Mouse (Mus musculus): ENCODE results near the gene Suz12. TPM values are rescaled to one million over a fixed set of nuclear protein-coding genes. Genes with fewer than 3 reads are reported as not detected.

The Suz12 gene
- total and polyA plus RNA-seq, 3 experiments: 33.2 to 191 (median 43.9) TPM

DNA sequence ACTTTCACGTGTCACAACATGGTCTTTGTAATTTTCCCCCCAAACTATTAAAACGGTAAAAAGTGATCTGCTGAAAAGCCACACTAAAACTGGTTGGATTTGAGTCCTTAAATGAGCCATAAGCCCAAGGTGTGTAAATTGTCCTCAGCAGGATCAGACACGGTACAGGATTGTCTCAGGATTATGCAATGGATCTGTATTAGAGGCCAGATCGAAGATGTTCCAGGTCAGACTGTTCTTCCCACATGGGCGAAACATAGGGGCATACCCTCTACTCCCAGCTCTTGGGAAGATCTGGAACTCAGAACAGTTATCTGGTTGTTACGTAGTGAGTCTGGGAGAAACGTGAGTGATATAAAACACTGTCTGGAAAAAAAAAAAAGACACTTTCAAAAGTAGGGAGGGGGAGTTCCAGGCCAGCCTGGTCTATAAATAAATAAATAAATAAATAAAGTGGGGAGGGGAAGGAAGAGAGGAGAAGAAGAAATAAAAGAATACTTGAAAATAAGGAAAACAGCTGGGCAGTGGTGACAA lies 88.9 kb downstream of the Suz12 start:
- peaks cover 32% of the 10 kb centered on the region in 2 experiments for H3K4me1 ChIP-seq (ENCODE audit: control insufficient read depth in 1 of 2, insufficient read depth in 2 of 2, low read length in 2 of 2)
- no peaks in the 10 kb centered on the region for H3K27me3 ChIP-seq (ENCODE audit: control insufficient read depth in 1 of 2, insufficient read depth in 2 of 2, low read length in 2 of 2)
- peak overlapping the region; percentile 69 for H3K9ac ChIP-seq (ENCODE audit: control insufficient read depth, low read depth, low read length, poor library complexity, severe bottlenecking)
- DNase-seq (ENCODE audit: low read depth, low spot score): no peak
- peak overlapping the region; percentile 97 for H3K27ac ChIP-seq (ENCODE audit: control insufficient read depth, low read depth, low read length)
- peak overlapping the region; percentile 39 to 42 for H3K4me3 ChIP-seq (ENCODE audit: control insufficient read depth in 1 of 2, insufficient read depth in 1 of 2, low read depth in 2 of 2, low read length in 2 of 2)
- no peaks in the 10 kb centered on the region for H3K9me3 ChIP-seq (replicated peaks; ENCODE audit: insufficient read depth, low read length)
- peaks cover 0 to 51% of the 10 kb centered on the region in 2 experiments; a peak in 3 of 4 replicates for H3K36me3 ChIP-seq (ENCODE audit: control insufficient read depth in 1 of 2, insufficient read depth in 2 of 2, low read length in 2 of 2)
- peaks cover 27% of the 10 kb centered on the region for H3K79me2 ChIP-seq (ENCODE audit: control insufficient read depth, insufficient read depth, low read length, poor library complexity)
- TF ChIP-seq MAX (IDR thresholded peaks at IDR 0.05; ENCODE audit: low read length) (peak; percentile 39; the same call in 1 of the 2 replicates), E2F4 (IDR thresholded peaks at IDR 0.05; ENCODE audit: borderline replicate concordance, low read depth, low read length) (no peak), BHLHE40 (IDR thresholded peaks at IDR 0.05; ENCODE audit: borderline replicate concordance, low read depth, low read length) (peak; percentile 73; the same call in 1 of the 2 replicates), NRF1 (IDR thresholded peaks at IDR 0.05; ENCODE audit: insufficient read depth, low read depth, low read length, poor library complexity, severe bottlenecking) (no peak), MYC (IDR thresholded peaks at IDR 0.05; ENCODE audit: low read depth, low read length) (peak; percentile 5), MXI1 (IDR thresholded peaks at IDR 0.05; ENCODE audit: low read depth, low read length) (no peak), KAT2A (conservative IDR thresholded peaks at IDR 0.05; ENCODE audit: low read depth, low read length) (no peak), ZNF384 (IDR thresholded peaks at IDR 0.05; ENCODE audit: low read depth, low read length) (peak; percentile 70)

Other genes with a start within 250 kb of the Suz12 start
- gene Utp6, start 30.7 kb upstream of the Suz12 start, total RNA-seq (2012; rRNA removed): 93.8 and 97.9 TPM in 2 replicates
- 10 to 100 TPM in 1 of 2 experiments, not detected in 1; 88.6 TPM for gene Utp6, start 30.7 kb upstream of the Suz12 start, polyA plus RNA-seq (2012; ENCODE audit: insufficient read depth in 1 of 2, insufficient read length in 2 of 2, low read depth in 1 of 2, low replicate concordance in 2 of 2, missing spikeins in 1 of 2)
- 104 and 107 TPM in 2 replicates for gene Crlf3, start 87.9 kb downstream of the Suz12 start, total RNA-seq (2012; rRNA removed)
- 10 to 100 TPM in 1 of 2 experiments, not detected in 1; 71.7 TPM for gene Crlf3, start 87.9 kb downstream of the Suz12 start, polyA plus RNA-seq (2012; ENCODE audit: insufficient read depth in 1 of 2, insufficient read length in 2 of 2, low read depth in 1 of 2, low replicate concordance in 2 of 2, missing spikeins in 1 of 2)
- gene Atad5, start 96.3 kb downstream of the Suz12 start, total RNA-seq (2012; rRNA removed): 22.1 and 22.6 TPM in 2 replicates
- gene Atad5, start 96.3 kb downstream of the Suz12 start, polyA plus RNA-seq (2012; ENCODE audit: insufficient read depth in 1 of 2, insufficient read length in 2 of 2, low read depth in 1 of 2, low replicate concordance in 2 of 2, missing spikeins in 1 of 2): 10 to 100 TPM; 17.1 to 66.9 TPM
- 30.0 and 33.9 TPM in 2 replicates for gene Tefm, start 149.1 kb downstream of the Suz12 start, total RNA-seq (2012; rRNA removed)
- 10 to 100 TPM in 1 of 2 experiments, not detected in 1; 23.6 TPM for gene Tefm, start 149.1 kb downstream of the Suz12 start, polyA plus RNA-seq (2012; ENCODE audit: insufficient read depth in 1 of 2, insufficient read length in 2 of 2, low read depth in 1 of 2, low replicate concordance in 2 of 2, missing spikeins in 1 of 2)
- gene Adap2, start 161.0 kb downstream of the Suz12 start, total RNA-seq (2012; rRNA removed): not detected in 2 replicates
- not detected for gene Adap2, start 161.0 kb downstream of the Suz12 start, polyA plus RNA-seq (2012; ENCODE audit: insufficient read depth in 1 of 2, insufficient read length in 2 of 2, low read depth in 1 of 2, low replicate concordance in 2 of 2, missing spikeins in 1 of 2)
- gene Rnf135, start 190.7 kb downstream of the Suz12 start, total RNA-seq (2012; rRNA removed): 4.1 and 5.2 TPM in 2 replicates
- gene Rnf135, start 190.7 kb downstream of the Suz12 start, polyA plus RNA-seq (2012; ENCODE audit: insufficient read depth in 1 of 2, insufficient read length in 2 of 2, low read depth in 1 of 2, low replicate concordance in 2 of 2, missing spikeins in 1 of 2): 1 to 10 TPM in 1 of 2 experiments, not detected in 1; 8.0 TPM
- 39.8 and 43.7 TPM in 2 replicates for gene Rhot1, start 215.9 kb downstream of the Suz12 start, total RNA-seq (2012; rRNA removed)
- 100 to 1,000 TPM in 1 of 2 experiments, 10 to 100 TPM in 1; 44.3 to 919 TPM for gene Rhot1, start 215.9 kb downstream of the Suz12 start, polyA plus RNA-seq (2012; ENCODE audit: insufficient read depth in 1 of 2, insufficient read length in 2 of 2, low read depth in 1 of 2, low replicate concordance in 2 of 2, missing spikeins in 1 of 2)